Mouse (Mus musculus) lung, embryonic 15.5 days (tissue): Measurements from ENCODE around the gene Wwp2. TPM values are rescaled to one million over a fixed set of nuclear protein-coding genes. Genes with fewer than 3 reads are reported as not detected.
A peak's percentile ranks its signal among the peaks of the same experiment; 100 is the strongest.

ENCODE experiments used
- ATAC-seq: fragments of 200-750 bp; cut with Nextera tagmentation; 2 replicates; pipeline ENCODE4 v1.8.0; 2017; ENCODE audit warnings: moderate number of reproducible peaks, borderline replicate concordance; ENCODE audit not compliant: low FRiP score, low TSS enrichment; ENCODE audit errors: extremely low read depth
- H3K27ac ChIP-seq: fragments of 300-500 bp; sonication (generic); 2 replicates; pipeline ENCODE4 v1.5.1; 2015; ENCODE audit warnings: moderate library complexity, mild to moderate bottlenecking, inconsistent platforms
- H3K27me3 ChIP-seq: fragments of 300-500 bp; sonication (generic); 2 replicates; pipeline ENCODE4 v1.6.1; 2015; ENCODE audit warnings: inconsistent platforms
- H3K36me3 ChIP-seq: fragments of 300-500 bp; sonication (generic); 2 replicates; pipeline ENCODE4 v1.6.1; 2015; ENCODE audit warnings: inconsistent platforms
- H3K4me1 ChIP-seq: fragments of 300-500 bp; sonication (generic); 2 replicates; pipeline ENCODE4 v1.6.1; 2015; ENCODE audit warnings: inconsistent platforms
- H3K4me2 ChIP-seq: fragments of 300-500 bp; sonication (generic); 2 replicates; pipeline ENCODE4 v1.6.1; 2015; ENCODE audit warnings: inconsistent platforms, mild to moderate bottlenecking, moderate library complexity
- H3K4me3 ChIP-seq: fragments of 300-500 bp; sonication (generic); 2 replicates; pipeline ENCODE4 v1.5.1; 2015; ENCODE audit warnings: mild to moderate bottlenecking, inconsistent platforms
- H3K9ac ChIP-seq: fragments of 300-500 bp; sonication (generic); 2 replicates; pipeline ENCODE4 v1.6.1; 2015; ENCODE audit warnings: inconsistent platforms
- H3K9me3 ChIP-seq: fragments of 300-500 bp; sonication (generic); 2 replicates; pipeline ENCODE4 v1.6.1; 2016; ENCODE audit warnings: inconsistent platforms
- WGBS: fragments of 180-500 bp; shearing (Covaris S2); methylation state at CpG from one replicate; pipeline ENCODE4 v1.1.7; 2015; 5-methylcytosine and 5-hydroxymethylcytosine counted together
- polyA plus RNA-seq: library from polyadenylated mRNA; unstranded; fragments of >200 nt; fragmentation: Nextera tagmentation; extraction: Ambion mirVana; gene quantifications from 2 replicates; pipeline ENCODE4 v1.2.1, GENCODE M21; 2015

Wwp2 gene
- polyA plus RNA-seq, 1 experiment from 2014 or later: 54.0 TPM

GRCm38 (mm10) chr8:107545621-107546152 lies 109.5 kb downstream of the Wwp2 start:
- ATAC-seq: no peak
- Histone ChIP-seq H3K9me3 (no peaks in the 10 kb centered on the region), H3K9ac (peak overlapping the region; percentile 23; the same call in 1 of the 2 replicates), H3K27ac (peak overlapping the region; percentile 93), H3K36me3 (peaks cover 9% of the 10 kb centered on the region; the same call in 1 of the 2 replicates), H3K4me1 (peaks cover 43% of the 10 kb centered on the region), H3K4me2 (peak overlapping the region; percentile 46), H3K27me3 (no peaks in the 10 kb centered on the region), H3K4me3 (peak overlapping the region; percentile 22)
- 79% methylated on average over 11 of the region's 11 CpGs for WGBS

GRCm38 (mm10) chr8:107546154-107546553 lies 110.0 kb downstream of the Wwp2 start:
- ATAC-seq: no peak
- Histone ChIP-seq H3K27me3 (no peaks in the 10 kb centered on the region), H3K4me2 (peak overlapping the region; percentile 46), H3K4me3 (peak overlapping the region; percentile 22), H3K9ac (no peak overlapping the region), H3K9me3 (no peaks in the 10 kb centered on the region), H3K4me1 (peaks cover 41% of the 10 kb centered on the region), H3K36me3 (peaks cover 10% of the 10 kb centered on the region; the same call in 1 of the 2 replicates), H3K27ac (peak overlapping the region; percentile 93)
- WGBS: 69% methylated on average over 4 of the region's 4 CpGs

GRCm38 (mm10) chr8:107546817-107547216 lies 110.7 kb downstream of the Wwp2 start:
- H3K9ac ChIP-seq: no peak overlapping the region
- peaks cover 11% of the 10 kb centered on the region; the same call in 1 of the 2 replicates for H3K36me3 ChIP-seq
- WGBS: 70% methylated on average over 8 of the region's 8 CpGs
- H3K4me3 ChIP-seq: peak overlapping the region; percentile 22
- H3K27ac ChIP-seq: peak overlapping the region; percentile 93
- H3K4me1 ChIP-seq: peaks cover 38% of the 10 kb centered on the region
- ATAC-seq: no peak; the same call in 1 of the 2 replicates
- H3K27me3 ChIP-seq: no peaks in the 10 kb centered on the region
- H3K9me3 ChIP-seq: no peaks in the 10 kb centered on the region
- peak overlapping the region; percentile 46 for H3K4me2 ChIP-seq

GRCm38 (mm10) chr8:107552234-107552633 lies 116.1 kb downstream of the Wwp2 start:
- Histone ChIP-seq H3K4me1 (0 out of 2 replicates have a peak, but pooled peaks cover 3% of the 10 kb centered on the region), H3K36me3 (peaks cover 40% of the 10 kb centered on the region; the same call in 1 of the 2 replicates), H3K9me3 (no peaks in the 10 kb centered on the region), H3K27me3 (no peaks in the 10 kb centered on the region), H3K27ac (no peak overlapping the region), H3K4me2 (no peak overlapping the region), H3K4me3 (no peak overlapping the region), H3K9ac (no peak overlapping the region)
- 47% methylated on average over 6 of the region's 6 CpGs for WGBS
- ATAC-seq: no peak

DNA sequence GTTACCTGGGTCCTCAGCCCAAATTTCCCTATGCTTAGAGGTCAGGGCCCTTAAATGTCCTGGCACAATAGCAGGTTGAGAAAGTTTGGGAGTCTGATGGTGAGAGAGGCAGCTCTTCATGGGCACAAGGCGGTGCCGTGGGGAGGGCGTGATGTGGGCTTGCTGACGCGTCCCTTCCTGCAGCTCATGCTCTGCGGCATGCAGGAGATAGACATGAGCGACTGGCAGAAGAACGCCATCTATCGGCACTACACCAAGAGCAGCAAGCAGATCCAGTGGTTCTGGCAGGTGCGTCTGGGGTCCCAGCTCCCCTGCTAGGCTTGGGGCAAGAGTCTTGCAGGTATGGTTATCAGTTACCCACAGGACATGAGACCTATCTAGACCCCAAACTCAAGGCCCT lies 119.1 kb downstream of the Wwp2 start:
- H3K27me3 ChIP-seq: no peaks in the 10 kb centered on the region
- H3K4me3 ChIP-seq: no peak overlapping the region
- no peaks in the 10 kb centered on the region for H3K4me1 ChIP-seq
- peaks cover 39% of the 10 kb centered on the region; the same call in 1 of the 2 replicates for H3K36me3 ChIP-seq
- H3K9me3 ChIP-seq: no peaks in the 10 kb centered on the region
- H3K9ac ChIP-seq: no peak overlapping the region
- no peak for ATAC-seq
- H3K4me2 ChIP-seq: no peak overlapping the region
- no peak overlapping the region for H3K27ac ChIP-seq
- 86% methylated on average over 10 of the region's 10 CpGs for WGBS

DNA sequence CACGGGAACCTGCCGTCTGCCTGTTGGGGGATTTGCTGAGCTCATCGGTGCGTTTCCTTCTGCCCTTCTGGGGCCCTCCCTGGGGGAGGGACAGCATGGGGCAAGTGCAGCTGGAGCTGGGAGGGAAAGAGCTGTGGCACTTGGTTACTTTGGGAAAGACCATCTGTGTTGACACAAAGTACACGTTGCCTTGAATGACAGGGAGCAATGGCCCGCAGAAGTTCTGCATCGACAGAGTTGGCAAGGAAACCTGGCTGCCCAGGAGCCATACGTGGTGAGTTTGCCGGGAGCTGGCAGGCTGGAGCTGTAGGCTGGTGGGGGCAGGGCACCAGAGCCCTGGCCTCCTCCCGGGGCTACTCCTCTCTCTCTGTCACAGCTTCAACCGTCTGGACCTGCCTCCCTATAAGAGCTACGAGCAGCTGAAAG lies 120.4 kb downstream of the Wwp2 start:
- peaks cover 33% of the 10 kb centered on the region; the same call in 1 of the 2 replicates for H3K36me3 ChIP-seq
- H3K9ac ChIP-seq: no peak overlapping the region
- no peak for ATAC-seq

GRCm38 (mm10) chr8:107560820-107561536 lies 124.8 kb downstream of the Wwp2 start:
- ATAC-seq: no peak
- Histone ChIP-seq H3K4me1 (no peaks in the 10 kb centered on the region), H3K9ac (no peak overlapping the region), H3K36me3 (peaks cover 10% of the 10 kb centered on the region; the same call in 1 of the 2 replicates), H3K9me3 (no peaks in the 10 kb centered on the region), H3K4me3 (no peak overlapping the region), H3K27ac (no peak overlapping the region), H3K27me3 (no peaks in the 10 kb centered on the region), H3K4me2 (0 out of 2 replicates have a peak overlapping the region, but pooled peaks have one; percentile 1)
- WGBS: 49% methylated on average over 16 of the region's 16 CpGs

More for the DNA sequence above, 120.4 kb downstream of the Wwp2 start:
- no peaks in the 10 kb centered on the region for H3K9me3 ChIP-seq
- no peak overlapping the region for H3K27ac ChIP-seq
- 33% methylated on average over 12 of the region's 12 CpGs for WGBS
- no peak overlapping the region for H3K4me3 ChIP-seq
- no peaks in the 10 kb centered on the region for H3K4me1 ChIP-seq
- no peak overlapping the region for H3K4me2 ChIP-seq
- no peaks in the 10 kb centered on the region for H3K27me3 ChIP-seq

DNA sequence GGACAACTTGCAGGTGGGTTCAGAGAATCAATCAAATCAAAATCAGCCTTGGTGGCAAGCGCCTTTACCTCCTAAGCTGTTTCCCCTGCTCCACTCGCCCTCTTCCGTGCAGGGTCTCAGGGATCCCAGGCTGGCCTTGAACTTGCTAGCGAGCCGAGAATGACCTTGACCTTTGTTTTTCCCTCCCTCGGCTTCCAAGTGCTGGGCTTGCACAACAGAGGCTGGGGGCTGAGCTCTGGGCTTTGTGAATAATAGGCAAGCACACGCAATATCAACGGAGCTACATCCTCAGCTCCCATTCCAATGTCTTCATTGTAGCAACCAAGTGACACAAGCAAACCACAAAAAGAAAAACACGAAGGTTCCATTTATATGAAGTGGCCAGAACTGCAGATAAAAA lies 126.0 kb downstream of the Wwp2 start:
- no peak overlapping the region for H3K27ac ChIP-seq
- WGBS: 58% methylated on average over 9 of the region's 9 CpGs

DNA sequence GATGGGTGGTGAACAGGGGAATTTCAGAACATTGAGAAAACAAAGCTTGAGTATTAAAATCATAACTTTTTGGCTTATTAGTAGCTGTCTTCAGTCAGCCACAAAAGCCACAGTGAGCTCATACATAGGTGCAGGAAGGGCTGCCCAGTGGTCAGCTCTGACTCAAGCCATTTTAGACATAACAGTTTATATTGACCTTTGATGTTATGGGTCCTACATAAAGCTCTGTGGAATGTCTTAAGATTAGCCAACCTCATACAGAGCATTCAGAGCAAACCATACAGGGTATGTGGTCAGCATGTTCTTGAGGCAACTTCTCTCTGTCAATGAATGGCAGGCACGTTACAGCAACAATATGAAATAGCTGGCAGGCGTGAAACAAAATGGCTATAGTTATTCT lies 134.9 kb downstream of the Wwp2 start:
- WGBS: 74% methylated on average over 2 of the region's 2 CpGs
- no peak for ATAC-seq
- no peaks in the 10 kb centered on the region for H3K27me3 ChIP-seq
- H3K36me3 ChIP-seq: no peaks in the 10 kb centered on the region
- H3K4me3 ChIP-seq: no peak overlapping the region
- no peaks in the 10 kb centered on the region for H3K4me1 ChIP-seq
- no peak overlapping the region for H3K9ac ChIP-seq
- no peaks in the 10 kb centered on the region for H3K9me3 ChIP-seq
- H3K27ac ChIP-seq: no peak overlapping the region
- H3K4me2 ChIP-seq: no peak overlapping the region

More for the DNA sequence above, 126.0 kb downstream of the Wwp2 start:
- Histone ChIP-seq H3K9me3 (no peaks in the 10 kb centered on the region), H3K4me2 (no peak overlapping the region), H3K9ac (no peak overlapping the region), H3K27me3 (no peaks in the 10 kb centered on the region), H3K4me1 (no peaks in the 10 kb centered on the region), H3K4me3 (no peak overlapping the region), H3K36me3 (peaks cover 4% of the 10 kb centered on the region; the same call in 1 of the 2 replicates)
- ATAC-seq: no peak

DNA sequence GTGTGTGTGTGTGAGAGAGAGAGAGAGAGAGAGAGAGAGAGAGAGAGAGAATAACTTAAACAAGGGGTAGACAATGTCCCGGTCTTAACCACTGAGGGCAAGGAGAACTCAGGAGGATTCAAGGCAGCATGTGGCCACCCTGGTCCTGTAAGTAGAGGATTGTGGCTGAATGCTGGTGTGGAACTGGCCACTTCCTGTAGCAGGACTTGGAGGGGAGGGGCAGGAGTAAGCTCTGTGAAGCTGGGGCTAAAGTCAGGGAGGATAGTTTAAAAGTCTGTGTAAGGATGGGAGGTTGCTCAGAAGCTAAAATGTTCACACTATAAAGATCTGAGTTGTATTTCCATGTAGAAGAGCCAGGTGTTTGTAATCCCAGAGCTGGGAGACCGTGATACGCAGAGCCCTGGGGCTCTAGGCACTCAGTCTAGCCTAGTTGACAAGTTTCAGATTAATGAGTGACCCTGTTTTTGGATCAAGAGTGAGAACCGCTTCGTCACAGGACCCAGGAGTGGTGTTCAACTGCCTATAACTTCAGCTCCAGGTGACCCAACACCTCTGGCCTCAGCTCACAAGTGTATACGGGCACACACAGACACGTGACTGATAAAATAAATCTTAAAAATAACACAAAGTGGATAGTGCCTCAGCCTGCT lies 135.4 kb downstream of the Wwp2 start:
- H3K4me3 ChIP-seq: no peak overlapping the region
- no peak overlapping the region for H3K27ac ChIP-seq
- no peak overlapping the region for H3K9ac ChIP-seq
- H3K4me2 ChIP-seq: no peak overlapping the region
- H3K27me3 ChIP-seq: no peaks in the 10 kb centered on the region
- no peak for ATAC-seq
- 73% methylated on average over 7 of the region's 7 CpGs for WGBS
- 0 out of 2 replicates have a peak, but pooled peaks cover 4% of the 10 kb centered on the region for H3K4me1 ChIP-seq
- no peaks in the 10 kb centered on the region for H3K36me3 ChIP-seq
- no peaks in the 10 kb centered on the region for H3K9me3 ChIP-seq

DNA sequence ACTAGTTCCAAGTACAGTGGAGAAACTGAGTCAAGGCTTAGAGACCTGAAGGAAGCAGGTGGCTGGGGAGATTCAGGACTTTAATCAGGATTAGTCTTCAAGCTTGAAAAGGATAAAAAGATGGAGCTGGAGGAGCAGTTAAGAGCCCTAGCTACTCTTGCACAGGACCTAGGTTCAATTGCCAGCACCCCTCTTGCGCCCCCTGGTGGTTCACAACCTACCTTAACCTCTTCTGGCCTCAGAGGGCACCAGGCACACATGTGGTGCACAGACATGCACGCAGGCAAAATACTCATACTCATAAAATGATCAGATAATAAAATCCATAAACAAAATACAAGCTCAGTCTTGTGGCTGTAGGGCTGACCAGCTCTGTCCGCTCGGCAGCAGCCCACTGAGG lies 136.3 kb downstream of the Wwp2 start:
- H3K4me3 ChIP-seq: no peak overlapping the region
- H3K27me3 ChIP-seq: no peaks in the 10 kb centered on the region
- no peak overlapping the region for H3K27ac ChIP-seq
- H3K9ac ChIP-seq: no peak overlapping the region
- no peaks in the 10 kb centered on the region for H3K36me3 ChIP-seq
- H3K4me1 ChIP-seq: 0 out of 2 replicates have a peak, but pooled peaks cover 5% of the 10 kb centered on the region
- peak; percentile 58; the same call in 1 of the 2 replicates for ATAC-seq
- no peaks in the 10 kb centered on the region for H3K9me3 ChIP-seq
- WGBS: 54% methylated on average over 4 of the region's 4 CpGs
- H3K4me2 ChIP-seq: no peak overlapping the region

DNA sequence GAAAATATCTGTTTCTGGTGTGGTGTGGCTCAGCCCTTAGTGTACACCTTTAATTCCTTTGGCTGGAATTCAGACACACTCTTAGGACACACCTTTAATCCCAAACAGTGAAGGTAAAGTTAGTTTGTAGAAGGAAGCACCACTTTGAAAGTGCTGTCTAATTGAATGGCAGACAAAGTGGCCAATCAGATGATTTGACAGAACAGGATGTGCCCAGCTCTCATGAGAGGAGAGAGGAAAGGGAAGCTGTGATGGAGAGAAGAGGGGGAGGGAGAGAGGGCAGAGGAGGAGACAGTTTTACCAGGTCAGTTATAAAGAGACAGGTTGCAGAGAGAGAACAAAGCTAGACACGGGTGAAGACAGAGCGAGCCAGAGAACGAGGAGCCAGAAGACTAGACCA lies 138.6 kb downstream of the Wwp2 start:
- no peak overlapping the region for H3K9ac ChIP-seq
- WGBS: 76% methylated on average over 3 of the region's 3 CpGs
- no peak overlapping the region for H3K27ac ChIP-seq
- H3K9me3 ChIP-seq: no peaks in the 10 kb centered on the region
- no peak for ATAC-seq
- H3K4me1 ChIP-seq: 0 out of 2 replicates have a peak, but pooled peaks cover 5% of the 10 kb centered on the region
- H3K4me2 ChIP-seq: no peak overlapping the region
- no peak overlapping the region for H3K4me3 ChIP-seq
- peaks cover 16% of the 10 kb centered on the region for H3K36me3 ChIP-seq
- no peaks in the 10 kb centered on the region for H3K27me3 ChIP-seq
